Comparison of ENCODE assay signal across 15 mouse cellular contexts in the genomic region with DNA sequence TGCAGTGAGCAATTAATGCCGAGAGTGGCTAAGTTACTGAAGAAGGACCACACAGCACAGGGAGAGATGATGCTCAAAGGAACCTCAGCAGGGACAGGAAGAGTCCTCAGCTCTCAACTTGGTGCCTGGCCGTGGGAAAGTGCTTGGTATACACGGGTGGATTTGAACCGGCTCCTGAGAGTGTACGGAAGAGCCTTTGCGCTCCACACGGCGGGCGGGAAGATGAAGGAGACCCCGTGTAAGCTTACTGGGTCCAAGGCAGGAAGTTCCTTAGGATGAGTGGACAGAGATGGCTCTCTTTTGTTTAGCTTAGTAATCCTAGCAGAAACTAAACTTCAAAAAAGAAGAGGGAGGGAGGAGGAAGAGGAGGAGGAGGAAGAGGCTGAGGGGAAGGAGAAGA.
"Had no signal": no experiment of that assay in that cellular context is flagged by ENCODE, and none has a peak within 500 bp of the region (broad histone marks: within the 10 kb centered on the region; RNA-seq: fewer than 3 reads in every experiment).

No protein-coding gene starts in this region.

- H3K4me1 ChIP-seq: stomach, embryonic 15.5 days had no signal

- H3K27ac ChIP-seq: neural tube, embryonic 13.5 days; neural tube, embryonic 15.5 days; stomach, embryonic 15.5 days had no signal

- H3K4me2 ChIP-seq: neural tube, embryonic 13.5 days; neural tube, embryonic 15.5 days had no signal

- DNase-seq: retina, postnatal 1 day; right cerebral cortex, adult 18-20 months; right cerebral cortex, postnatal 14 days; right cerebral cortex, postnatal 25 days; right cerebral cortex, postnatal 4 days; spleen, adult 18-20 months; thymus, adult 18-20 months; thymus, adult 2 months; thymus, postnatal 14 days; thymus, postnatal 25 days; thymus, postnatal 36 days; thymus, postnatal 4 days had no signal

- H3K36me3 ChIP-seq: neural tube, embryonic 13.5 days; neural tube, embryonic 15.5 days; stomach, embryonic 15.5 days had no signal

- H3K4me3 ChIP-seq: neural tube, embryonic 13.5 days; neural tube, embryonic 15.5 days; stomach, embryonic 15.5 days had no signal

- H3K27me3 ChIP-seq: neural tube, embryonic 13.5 days; neural tube, embryonic 15.5 days; stomach, embryonic 15.5 days had no signal

- H3K9me3 ChIP-seq: neural tube, embryonic 13.5 days; neural tube, embryonic 15.5 days; stomach, embryonic 15.5 days had no signal

- H3K9ac ChIP-seq: neural tube, embryonic 13.5 days; neural tube, embryonic 15.5 days; stomach, embryonic 15.5 days had no signal
